Mouse (Mus musculus): ENCODE measurements around the gene Fxyd2. TPM values are rescaled to one million over a fixed set of nuclear protein-coding genes. Genes with fewer than 3 reads are reported as not detected.

Gene Fxyd2
- total and polyA plus RNA-seq, 2 experiments from 2014 or later: 17.1 to 19.5 TPM

DNA sequence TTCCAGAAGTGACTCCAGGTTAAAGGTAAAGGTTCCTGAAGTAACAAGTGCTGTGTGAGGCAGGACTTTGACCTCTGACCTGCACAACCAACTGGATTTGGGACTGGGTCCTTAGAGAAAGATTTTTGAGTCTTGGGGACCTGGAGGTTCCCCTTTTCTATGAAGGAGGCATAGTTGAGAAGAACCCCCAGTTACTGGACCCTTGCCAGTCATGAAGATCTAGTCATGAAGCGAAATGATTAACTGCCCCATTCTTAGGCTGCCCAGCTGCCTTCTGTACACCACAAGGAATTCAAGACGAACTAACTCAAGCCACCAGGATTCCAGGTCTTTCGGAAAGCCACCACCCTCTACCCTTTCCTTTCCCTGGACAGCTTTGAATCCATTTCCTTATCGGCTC is 23.0 kb upstream of the Fxyd2 start:
- H3K9me3 ChIP-seq (ENCODE audit: low read length): no peaks in the 10 kb centered on the region
- no peak overlapping the region for H3K27ac ChIP-seq
- no peak for TF ChIP-seq CTCF (IDR thresholded peaks at IDR 0.05; ENCODE audit: low read depth)
- H3K4me3 ChIP-seq (ENCODE audit: low read length): no peak overlapping the region
- WGBS: 41% methylated on average over 4 of the region's 4 CpGs
- H3K9ac ChIP-seq (replicated peaks; ENCODE audit: low read length): no peak overlapping the region
- H3K36me3 ChIP-seq (ENCODE audit: insufficient read depth, low read length): no peaks in the 10 kb centered on the region
- no peak overlapping the region for H3K4me2 ChIP-seq (ENCODE audit: low read depth, low read length)
- H3K27me3 ChIP-seq (ENCODE audit: insufficient read depth, low read length): no peaks in the 10 kb centered on the region
- peaks cover 49% of the 10 kb centered on the region for H3K4me1 ChIP-seq (ENCODE audit: insufficient read depth, low read length)
- ATAC-seq: no peak
- no peak for DNase-seq (ENCODE audit: low spot score)

DNA sequence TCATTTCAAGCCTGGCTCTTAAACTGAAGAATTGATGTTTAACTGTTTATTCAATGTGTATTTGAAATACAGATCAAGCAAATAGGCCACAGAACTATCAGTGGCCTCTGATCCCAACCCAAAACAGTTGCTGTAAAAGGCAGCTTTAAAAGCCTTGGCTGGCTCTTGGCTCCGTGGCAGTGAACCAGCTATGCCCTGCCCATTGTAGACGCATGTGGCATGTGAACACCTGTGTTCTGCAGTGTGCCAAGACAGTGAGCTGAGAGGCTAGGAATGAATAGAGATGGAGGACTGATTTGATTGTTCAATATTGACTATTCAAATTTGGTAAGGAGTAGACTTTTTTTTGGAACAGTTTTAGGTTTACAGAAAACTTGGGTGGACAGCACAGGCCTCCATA is 22.6 kb upstream of the Fxyd2 start:
- H3K4me1 ChIP-seq (ENCODE audit: insufficient read depth, low read length): peaks cover 51% of the 10 kb centered on the region
- no peak overlapping the region for H3K4me3 ChIP-seq (ENCODE audit: low read length)
- H3K4me2 ChIP-seq (ENCODE audit: low read depth, low read length): no peak overlapping the region
- no peak overlapping the region for H3K9ac ChIP-seq (replicated peaks; ENCODE audit: low read length)
- no peaks in the 10 kb centered on the region for H3K36me3 ChIP-seq (ENCODE audit: insufficient read depth, low read length)
- H3K27ac ChIP-seq: no peak overlapping the region
- ATAC-seq: no peak
- no peak for DNase-seq (ENCODE audit: low spot score)
- TF ChIP-seq CTCF (IDR thresholded peaks at IDR 0.05; ENCODE audit: low read depth): no peak
- no peaks in the 10 kb centered on the region for H3K27me3 ChIP-seq (ENCODE audit: insufficient read depth, low read length)
- no peaks in the 10 kb centered on the region for H3K9me3 ChIP-seq (ENCODE audit: low read length)
- 57% methylated on average over 2 of the region's 2 CpGs for WGBS

DNA sequence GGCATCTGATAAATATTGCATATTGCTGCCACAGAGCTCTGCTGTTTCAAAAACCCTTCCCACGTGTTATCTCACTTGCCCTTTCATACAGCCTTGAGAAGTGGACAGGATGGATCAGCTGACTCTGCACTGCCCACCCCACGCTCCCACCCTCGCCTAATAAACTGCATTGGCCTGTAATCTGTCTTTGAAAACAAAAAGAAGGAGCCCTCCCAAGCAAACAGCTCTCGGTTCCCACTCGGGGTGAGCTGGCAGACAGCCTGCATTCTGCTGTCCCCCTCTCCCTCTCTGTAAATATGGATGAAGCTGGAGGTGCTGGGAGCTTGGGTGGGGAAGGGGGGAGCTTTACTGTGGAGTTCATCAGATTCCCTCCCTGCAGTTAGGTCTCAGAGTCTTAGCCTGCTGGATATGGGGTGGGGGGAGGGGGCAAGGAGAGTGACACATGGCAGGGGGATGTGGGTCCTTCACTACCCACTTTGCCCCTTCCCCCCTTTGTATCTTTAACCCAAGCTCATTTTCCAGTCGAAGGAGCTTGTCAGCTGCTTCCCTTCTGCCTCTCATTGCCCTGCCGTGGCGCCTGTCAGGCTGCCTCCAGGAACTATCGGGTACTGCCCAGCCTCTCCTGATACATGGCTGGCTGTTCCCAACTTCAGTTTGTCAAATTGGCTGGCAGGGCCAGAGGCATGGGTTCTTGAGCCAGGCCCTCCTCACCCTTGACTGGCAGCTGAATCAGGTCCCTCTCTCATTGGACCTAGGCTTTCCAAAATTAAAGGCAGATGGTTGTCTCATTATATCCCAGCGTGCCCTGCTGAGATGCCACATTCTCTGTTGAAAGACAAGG is 18.8 kb upstream of the Fxyd2 start:
- Histone ChIP-seq H3K36me3 (ENCODE audit: insufficient read depth, low read length) (no peaks in the 10 kb centered on the region), H3K27ac (peak overlapping the region; percentile 77), H3K9me3 (ENCODE audit: low read length) (no peaks in the 10 kb centered on the region), H3K9ac (replicated peaks; ENCODE audit: low read length) (no peak overlapping the region; the same call in 1 of the 2 replicates), H3K4me3 (ENCODE audit: low read length) (no peak overlapping the region), H3K4me1 (ENCODE audit: insufficient read depth, low read length) (peaks cover 46% of the 10 kb centered on the region), H3K4me2 (ENCODE audit: low read depth, low read length) (no peak overlapping the region), H3K27me3 (ENCODE audit: insufficient read depth, low read length) (no peaks in the 10 kb centered on the region)
- TF ChIP-seq CTCF (IDR thresholded peaks at IDR 0.05; ENCODE audit: low read depth): no peak
- DNase-seq (ENCODE audit: low spot score): peak; percentile 74
- peak; percentile 78 for ATAC-seq
- 20% methylated on average over 10 of the region's 10 CpGs for WGBS

DNA sequence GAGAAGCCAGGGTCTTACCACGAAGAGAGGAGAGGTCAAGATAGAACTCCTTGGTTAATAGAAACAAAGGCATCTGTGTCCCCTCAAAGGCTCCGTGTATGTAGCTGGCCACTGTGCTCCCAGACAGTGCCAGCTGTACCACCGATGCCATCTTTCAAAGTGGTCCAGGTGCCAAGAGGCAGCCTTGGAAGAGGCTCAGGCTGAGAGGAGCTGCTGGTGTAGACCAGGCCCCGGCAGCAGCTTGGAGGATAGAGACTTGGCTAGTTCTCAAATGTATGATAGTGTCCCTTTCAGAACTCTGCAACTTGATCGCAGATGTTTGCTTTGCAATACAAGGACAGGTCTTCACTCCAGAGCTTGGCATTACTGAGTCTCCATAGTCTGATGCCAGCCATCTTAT is 17.1 kb upstream of the Fxyd2 start:
- 45% methylated on average over 5 of the region's 5 CpGs for WGBS
- Histone ChIP-seq H3K36me3 (ENCODE audit: insufficient read depth, low read length) (no peaks in the 10 kb centered on the region), H3K4me2 (ENCODE audit: low read depth, low read length) (no peak overlapping the region), H3K27ac (peak overlapping the region; percentile 77), H3K27me3 (ENCODE audit: insufficient read depth, low read length) (no peaks in the 10 kb centered on the region), H3K9ac (replicated peaks; ENCODE audit: low read length) (no peak overlapping the region), H3K4me3 (ENCODE audit: low read length) (no peak overlapping the region), H3K4me1 (ENCODE audit: insufficient read depth, low read length) (peaks cover 29% of the 10 kb centered on the region), H3K9me3 (ENCODE audit: low read length) (no peaks in the 10 kb centered on the region)
- ATAC-seq (peak; percentile 70), DNase-seq (ENCODE audit: low spot score) (peak; percentile 72)
- no peak for TF ChIP-seq CTCF (IDR thresholded peaks at IDR 0.05; ENCODE audit: low read depth)

DNA sequence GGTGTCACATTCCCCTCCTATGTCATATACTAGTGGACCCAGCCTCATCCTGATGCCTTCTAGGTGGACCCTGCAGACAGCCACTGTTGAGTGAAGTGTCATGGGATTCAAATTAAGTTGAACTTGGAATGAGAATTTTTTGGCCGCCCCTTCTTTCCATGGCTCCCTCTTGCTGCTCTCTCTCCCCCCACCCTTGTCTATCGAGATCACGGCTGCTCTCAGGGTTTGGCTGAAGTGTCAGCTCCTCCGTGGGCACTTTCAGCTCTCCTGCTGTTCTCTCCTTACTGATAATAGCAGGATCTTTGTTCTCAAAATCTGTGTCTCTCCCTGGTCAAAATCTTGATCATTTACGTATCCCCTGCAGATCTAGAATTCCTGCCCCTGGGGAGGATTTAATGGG is 16.6 kb upstream of the Fxyd2 start:
- Histone ChIP-seq H3K4me2 (ENCODE audit: low read depth, low read length) (no peak overlapping the region), H3K27ac (peak overlapping the region; percentile 16; the same call in 1 of the 2 replicates), H3K27me3 (ENCODE audit: insufficient read depth, low read length) (no peaks in the 10 kb centered on the region), H3K4me3 (ENCODE audit: low read length) (no peak overlapping the region), H3K9me3 (ENCODE audit: low read length) (no peaks in the 10 kb centered on the region), H3K9ac (replicated peaks; ENCODE audit: low read length) (no peak overlapping the region), H3K4me1 (ENCODE audit: insufficient read depth, low read length) (peaks cover 27% of the 10 kb centered on the region), H3K36me3 (ENCODE audit: insufficient read depth, low read length) (no peaks in the 10 kb centered on the region)
- ATAC-seq (no peak; the same call in 1 of the 2 replicates), DNase-seq (ENCODE audit: low spot score) (no peak)
- 49% methylated on average over 5 of the region's 5 CpGs for WGBS
- TF ChIP-seq CTCF (IDR thresholded peaks at IDR 0.05; ENCODE audit: low read depth): no peak

DNA sequence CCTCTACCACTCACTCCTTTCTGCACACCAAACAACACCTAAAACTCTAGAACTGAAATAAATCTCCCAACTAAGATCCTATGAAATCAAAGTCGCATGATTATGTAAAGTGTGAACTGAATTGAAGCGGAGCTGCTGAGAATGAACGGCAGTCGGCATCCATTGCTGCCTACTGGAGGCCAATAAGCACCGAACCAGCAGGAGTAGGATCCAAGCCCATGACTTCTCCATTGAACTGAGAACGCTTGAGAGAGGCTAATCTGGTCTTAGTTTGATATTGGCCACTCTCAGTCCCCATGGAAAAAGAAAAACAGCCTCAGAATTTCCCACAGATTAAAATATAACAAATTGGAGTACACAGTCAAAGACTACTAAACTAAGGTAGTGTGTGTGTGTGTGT is 15.6 kb upstream of the Fxyd2 start:
- 80% methylated on average over 6 of the region's 6 CpGs for WGBS
- no peak overlapping the region for H3K4me2 ChIP-seq (ENCODE audit: low read depth, low read length)

DNA sequence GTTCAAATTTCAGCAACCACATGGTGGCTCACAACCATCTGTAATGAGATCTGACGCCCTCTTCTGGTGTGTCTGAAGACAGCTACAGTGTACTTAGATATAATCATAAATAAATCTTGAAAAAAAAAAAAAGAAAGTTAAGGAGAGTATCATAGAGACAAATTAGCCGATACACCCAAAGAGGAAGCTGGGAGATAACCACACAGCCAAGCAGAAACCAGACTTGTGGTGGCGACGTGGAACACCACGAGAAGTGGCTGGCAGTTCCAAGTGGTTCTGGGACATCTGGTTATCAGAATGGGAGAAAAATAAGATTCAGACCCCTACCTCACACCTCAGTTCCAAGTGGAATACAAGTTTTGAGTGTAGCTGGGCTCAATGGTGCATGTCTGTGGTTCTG is 12.8 kb upstream of the Fxyd2 start:
- ATAC-seq (no peak), DNase-seq (ENCODE audit: low spot score) (no peak)
- Histone ChIP-seq H3K4me2 (ENCODE audit: low read depth, low read length) (no peak overlapping the region), H3K9ac (replicated peaks; ENCODE audit: low read length) (no peak overlapping the region), H3K4me1 (ENCODE audit: insufficient read depth, low read length) (peaks cover 9% of the 10 kb centered on the region; the same call in 1 of the 2 replicates), H3K27ac (no peak overlapping the region), H3K36me3 (ENCODE audit: insufficient read depth, low read length) (0 out of 2 replicates have a peak, but pooled peaks cover 5% of the 10 kb centered on the region), H3K4me3 (ENCODE audit: low read length) (no peak overlapping the region), H3K27me3 (ENCODE audit: insufficient read depth, low read length) (no peaks in the 10 kb centered on the region), H3K9me3 (ENCODE audit: low read length) (no peaks in the 10 kb centered on the region)
- no peak for TF ChIP-seq CTCF (IDR thresholded peaks at IDR 0.05; ENCODE audit: low read depth)
- WGBS: 85% methylated on average over 5 of the region's 5 CpGs

More for the DNA sequence above, 15.6 kb upstream of the Fxyd2 start:
- no peak for TF ChIP-seq CTCF (IDR thresholded peaks at IDR 0.05; ENCODE audit: low read depth)
- no peaks in the 10 kb centered on the region for H3K36me3 ChIP-seq (ENCODE audit: insufficient read depth, low read length)
- no peak overlapping the region for H3K27ac ChIP-seq
- DNase-seq (ENCODE audit: low spot score) (no peak), ATAC-seq (no peak)
- H3K9me3 ChIP-seq (ENCODE audit: low read length): no peaks in the 10 kb centered on the region
- H3K9ac ChIP-seq (replicated peaks; ENCODE audit: low read length): no peak overlapping the region
- H3K4me3 ChIP-seq (ENCODE audit: low read length): no peak overlapping the region
- H3K4me1 ChIP-seq (ENCODE audit: insufficient read depth, low read length): peaks cover 27% of the 10 kb centered on the region; the same call in 1 of the 2 replicates
- H3K27me3 ChIP-seq (ENCODE audit: insufficient read depth, low read length): no peaks in the 10 kb centered on the region

Measured in hindbrain, postnatal 0 days (tissue).